Mouse (Mus musculus) heart, embryonic 16.5 days (tissue): ENCODE data around the gene Sh3bp5. TPM values are rescaled to one million over a fixed set of nuclear protein-coding genes. Genes with fewer than 3 reads are reported as not detected.

Experiments used
- ATAC-seq: fragments of 200-750 bp; cut with Nextera tagmentation; replicated peaks from 2 replicates; pipeline ENCODE4 v1.8.0; 2017; ENCODE audit warnings: moderate number of reproducible peaks; ENCODE audit not compliant: insufficient read depth, low FRiP score; ENCODE audit errors: extremely low read depth
- H3K27ac ChIP-seq: fragments of 300-500 bp; sonication (generic); 2 replicates; pipeline ENCODE4 v1.5.1; 2014; ENCODE audit warnings: mild to moderate bottlenecking, low read length, control low read depth, moderate library complexity
- H3K27me3 ChIP-seq: fragments of 300-500 bp; sonication (generic); 2 replicates; pipeline ENCODE4 v1.6.1; 2014; ENCODE audit warnings: low read length, mixed read lengths; ENCODE audit not compliant: control insufficient read depth, insufficient read depth
- H3K36me3 ChIP-seq: fragments of 300-500 bp; sonication (generic); 2 replicates; pipeline ENCODE4 v1.6.1; 2014; ENCODE audit not compliant: control insufficient read depth, insufficient read depth
- H3K4me1 ChIP-seq: fragments of 300-500 bp; sonication (generic); 2 replicates; pipeline ENCODE4 v1.6.1; 2014; ENCODE audit warnings: low read length, mixed read lengths; ENCODE audit not compliant: control insufficient read depth, insufficient read depth
- H3K4me2 ChIP-seq: fragments of 300-500 bp; sonication (generic); 2 replicates; pipeline ENCODE4 v1.6.1; 2014; ENCODE audit warnings: low read depth, mild to moderate bottlenecking, control low read depth, low read length
- H3K4me3 ChIP-seq: fragments of 300-500 bp; sonication (generic); 2 replicates; pipeline ENCODE4 v1.5.1; 2014; ENCODE audit warnings: mild to moderate bottlenecking, control low read depth, low read length
- H3K9ac ChIP-seq: fragments of 300-500 bp; sonication (generic); 2 replicates; pipeline ENCODE4 v1.6.1; 2014; ENCODE audit warnings: low read length, control low read depth
- H3K9me3 ChIP-seq: fragments of 300-500 bp; sonication (generic); replicated peaks from 2 replicates; pipeline ENCODE4 v1.6.1; 2016; ENCODE audit warnings: low read length; ENCODE audit not compliant: control insufficient read depth
- WGBS: fragments of 180-500 bp; shearing (Covaris S2); extraction: QIAGEN DNeasy Blood & Tissue Kit; methylation state at CpG from one replicate; pipeline ENCODE4 v1.1.7; 2014; 5-methylcytosine and 5-hydroxymethylcytosine counted together
- polyA plus RNA-seq: library from polyadenylated mRNA; unstranded; fragments of >200 nt; fragmentation: Nextera tagmentation; extraction: Ambion mirVana; gene quantifications from 2 replicates; pipeline ENCODE4 v1.2.1, GENCODE M21; 2015

Gene Sh3bp5
- polyA plus RNA-seq, 1 experiment from 2014 or later: 25.8 TPM

- H3K4me3 ChIP-seq: no peak overlapping the region
- no peaks in the 10 kb centered on the region for H3K27me3 ChIP-seq
- peaks cover 7% of the 10 kb centered on the region for H3K9me3 ChIP-seq
- 0 out of 2 replicates have a peak, but pooled peaks cover 8% of the 10 kb centered on the region for H3K36me3 ChIP-seq
- H3K4me2 ChIP-seq: peak overlapping the region; percentile 20; the same call in 1 of the 2 replicates
- peak; percentile 80 for ATAC-seq
- 37% methylated on average over 11 of the region's 11 CpGs for WGBS
- no peak overlapping the region for H3K9ac ChIP-seq
- peak overlapping the region; percentile 82 for H3K27ac ChIP-seq
- H3K4me1 ChIP-seq: peaks cover 41% of the 10 kb centered on the region
These were observed 12.7 kb downstream of the Sh3bp5 start for GRCm38 (mm10) chr14:31422961-31423791.

- no peak overlapping the region for H3K4me3 ChIP-seq
- H3K27me3 ChIP-seq: no peaks in the 10 kb centered on the region
- H3K9ac ChIP-seq: no peak overlapping the region
- peak overlapping the region; percentile 59 for H3K27ac ChIP-seq
- H3K36me3 ChIP-seq: 0 out of 2 replicates have a peak, but pooled peaks cover 8% of the 10 kb centered on the region
- peaks cover 7% of the 10 kb centered on the region for H3K9me3 ChIP-seq
- peaks cover 36% of the 10 kb centered on the region for H3K4me1 ChIP-seq
- no peak for ATAC-seq
- no peak overlapping the region for H3K4me2 ChIP-seq
- 86% methylated on average over 5 of the region's 5 CpGs for WGBS
These were observed 13.5 kb downstream of the Sh3bp5 start for GRCm38 (mm10) chr14:31422395-31422794.

- no peak overlapping the region for H3K4me3 ChIP-seq
- ATAC-seq: no peak
- no peak overlapping the region for H3K4me2 ChIP-seq
- H3K36me3 ChIP-seq: 0 out of 2 replicates have a peak, but pooled peaks cover 8% of the 10 kb centered on the region
- H3K27ac ChIP-seq: no peak overlapping the region
- WGBS: 86% methylated on average over 18 of the region's 18 CpGs
- no peak overlapping the region for H3K9ac ChIP-seq
- peaks cover 41% of the 10 kb centered on the region for H3K4me1 ChIP-seq
- H3K27me3 ChIP-seq: no peaks in the 10 kb centered on the region
- H3K9me3 ChIP-seq: peaks cover 7% of the 10 kb centered on the region
These were observed 14.2 kb downstream of the Sh3bp5 start for GRCm38 (mm10) chr14:31421509-31422295.

DNA sequence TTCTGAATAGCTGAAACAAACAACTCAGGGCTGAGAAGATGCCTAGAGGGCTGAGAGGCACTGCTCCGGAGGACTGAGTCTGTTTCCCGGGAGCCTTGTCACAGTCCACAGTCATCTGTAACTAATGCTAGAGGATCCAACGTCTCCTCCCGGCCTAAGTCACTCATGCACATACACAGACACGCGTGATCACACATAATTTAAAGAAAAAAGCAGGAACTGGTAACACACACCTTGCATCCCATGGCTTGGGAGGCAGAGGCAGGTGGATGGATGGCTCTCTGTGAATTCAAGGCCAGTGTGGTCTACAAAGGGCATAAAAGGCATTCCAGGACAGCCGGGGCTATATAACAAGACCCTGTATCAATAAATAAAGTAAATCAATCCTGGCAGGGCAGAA is 14.9 kb downstream of the Sh3bp5 start:
- Histone ChIP-seq H3K4me3 (no peak overlapping the region), H3K27me3 (no peaks in the 10 kb centered on the region), H3K4me2 (no peak overlapping the region), H3K27ac (no peak overlapping the region), H3K36me3 (0 out of 2 replicates have a peak, but pooled peaks cover 3% of the 10 kb centered on the region), H3K9ac (no peak overlapping the region), H3K9me3 (peaks cover 7% of the 10 kb centered on the region), H3K4me1 (peaks cover 46% of the 10 kb centered on the region)
- no peak for ATAC-seq
- 76% methylated on average over 7 of the region's 7 CpGs for WGBS

GRCm38 (mm10) chr14:31420562-31420961 is 15.3 kb downstream of the Sh3bp5 start:
- Histone ChIP-seq H3K9me3 (peaks cover 2% of the 10 kb centered on the region), H3K4me3 (no peak overlapping the region), H3K27me3 (no peaks in the 10 kb centered on the region), H3K27ac (no peak overlapping the region), H3K4me1 (peaks cover 50% of the 10 kb centered on the region), H3K9ac (no peak overlapping the region), H3K4me2 (no peak overlapping the region), H3K36me3 (no peaks in the 10 kb centered on the region)
- ATAC-seq: no peak
- WGBS: 75% methylated on average over 7 of the region's 7 CpGs

GRCm38 (mm10) chr14:31420135-31420534 is 15.7 kb downstream of the Sh3bp5 start:
- Histone ChIP-seq H3K36me3 (no peaks in the 10 kb centered on the region), H3K9me3 (no peaks in the 10 kb centered on the region), H3K4me3 (no peak overlapping the region), H3K27me3 (no peaks in the 10 kb centered on the region), H3K4me1 (peaks cover 54% of the 10 kb centered on the region), H3K27ac (no peak overlapping the region), H3K4me2 (no peak overlapping the region), H3K9ac (no peak overlapping the region)
- no peak for ATAC-seq
- 88% methylated on average over 8 of the region's 8 CpGs for WGBS

GRCm38 (mm10) chr14:31419279-31419678 is 16.6 kb downstream of the Sh3bp5 start:
- 39% methylated on average over 4 of the region's 4 CpGs for WGBS
- H3K9me3 ChIP-seq: no peaks in the 10 kb centered on the region
- H3K4me1 ChIP-seq: peaks cover 63% of the 10 kb centered on the region
- H3K27ac ChIP-seq: no peak overlapping the region
- H3K4me3 ChIP-seq: no peak overlapping the region
- no peak for ATAC-seq
- H3K9ac ChIP-seq: no peak overlapping the region
- H3K4me2 ChIP-seq: no peak overlapping the region
- no peaks in the 10 kb centered on the region for H3K36me3 ChIP-seq
- H3K27me3 ChIP-seq: no peaks in the 10 kb centered on the region

GRCm38 (mm10) chr14:31416835-31417549 is 18.9 kb downstream of the Sh3bp5 start:
- Histone ChIP-seq H3K27ac (0 out of 2 replicates have a peak overlapping the region, but pooled peaks have one; percentile 4), H3K4me3 (no peak overlapping the region), H3K4me2 (no peak overlapping the region), H3K9me3 (no peaks in the 10 kb centered on the region), H3K9ac (no peak overlapping the region), H3K36me3 (no peaks in the 10 kb centered on the region), H3K27me3 (no peaks in the 10 kb centered on the region), H3K4me1 (peaks cover 65% of the 10 kb centered on the region)
- 72% methylated on average over 16 of the region's 16 CpGs for WGBS
- ATAC-seq: 0 out of 2 replicates have a peak, but pooled peaks have one; percentile 6
